Mouse (Mus musculus): ENCODE results near the gene Prdm1.

DNA sequence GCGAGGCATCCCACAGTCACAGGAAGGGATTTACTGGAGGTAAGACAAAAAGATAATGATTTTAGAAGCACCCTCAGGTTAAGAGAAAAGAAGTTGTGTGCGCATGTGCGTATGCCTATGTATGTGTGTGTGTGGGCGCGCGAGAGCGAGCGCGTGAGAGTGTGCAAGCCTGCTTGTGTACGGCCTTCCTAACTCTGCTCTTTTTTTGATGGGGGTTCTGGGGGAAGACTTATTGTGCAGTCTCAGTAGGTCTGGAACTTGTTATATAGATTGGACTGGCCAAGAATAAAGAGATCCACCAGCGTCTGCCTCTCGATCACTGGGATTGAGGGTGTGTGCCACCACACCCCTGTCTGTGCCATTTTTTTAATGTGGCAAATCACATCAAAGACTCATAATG lies 84.6 kb downstream of the Prdm1 start:
- no peak for TF ChIP-seq CTCF (IDR thresholded peaks at IDR 0.05; ENCODE audit: borderline replicate concordance, insufficient read depth, low read depth, low read length)
- TF ChIP-seq POLR2A (IDR thresholded peaks at IDR 0.05; ENCODE audit: borderline replicate concordance, insufficient read depth, low read length), result no peak

Data from cerebellum, adult 2 months (tissue).